In the genomic region with DNA sequence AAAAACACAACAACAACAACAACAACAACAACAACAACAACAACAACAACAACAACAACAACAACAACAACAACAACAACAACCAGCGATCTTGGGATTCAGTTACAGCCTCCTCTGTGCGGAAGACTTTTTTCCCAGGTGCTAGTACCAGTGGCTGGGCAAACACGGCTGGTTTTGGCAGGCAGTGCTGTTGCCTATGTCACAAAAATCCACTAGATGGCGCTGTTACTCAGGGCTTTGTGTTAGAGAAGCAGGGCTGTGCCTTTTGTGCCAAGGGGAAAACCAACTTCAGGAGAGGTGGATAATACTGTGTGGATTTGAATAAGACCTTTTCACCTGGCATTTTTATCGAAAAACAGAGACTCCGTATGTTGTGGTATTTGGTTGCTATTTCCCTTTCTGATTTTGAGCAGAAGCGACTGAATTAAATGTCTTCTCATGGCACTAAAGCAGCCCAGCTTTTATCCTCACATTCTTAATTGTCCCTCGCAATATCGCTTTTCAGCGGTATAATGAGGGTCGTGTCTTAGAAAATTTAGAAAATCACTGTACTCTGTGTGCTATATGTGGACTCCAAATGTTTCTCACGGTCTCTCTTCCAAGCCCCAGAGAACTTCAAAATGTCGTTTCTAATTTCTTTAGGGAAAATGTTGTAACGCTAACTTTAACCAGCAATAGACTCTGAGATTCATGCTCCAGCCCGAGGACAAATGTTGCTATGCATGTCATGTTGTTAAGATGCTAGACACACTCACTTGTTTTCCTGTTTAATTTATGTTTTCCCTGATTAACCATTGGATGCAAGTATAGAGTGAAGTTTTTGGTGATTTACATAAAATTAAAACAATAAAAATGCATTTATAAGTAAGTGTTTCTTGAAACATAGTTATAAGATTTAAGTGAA, we compare ENCODE assay signal across 9 mouse cellular contexts.
DNase-seq lines count a peak whose midpoint lies in the region; ATAC-seq and TF ChIP-seq lines count a peak whose summit lies in the region.
"Had no signal": no experiment of that assay in that cellular context is flagged by ENCODE, and none has a peak within 500 bp of the region (broad histone marks: within the 10 kb centered on the region; RNA-seq: fewer than 3 reads in every experiment).

No protein-coding gene starts in this region.

- TF ChIP-seq CTCF in CH12.LX (conservative IDR thresholded peaks at IDR 0.05 in 1 of 2, IDR thresholded peaks at IDR 0.05 in 1 of 2; ENCODE audit: low read depth in 2 of 2, low read length in 2 of 2): peak; percentile 91 to 94

- peaks cover 0 to 13% of the 10 kb centered on the region in 2 experiments; a peak in 2 of 4 replicates for H3K4me1 ChIP-seq in CH12.LX (ENCODE audit: control insufficient read depth in 1 of 2, insufficient read depth in 2 of 2)
- H3K4me1 ChIP-seq in embryonic facial prominence, embryonic 13.5 days: peaks cover 5% of the 10 kb centered on the region; the same call in 1 of the 2 replicates
- H3K4me1 ChIP-seq in heart, embryonic 16.5 days (ENCODE audit: control insufficient read depth, insufficient read depth, low read length): peaks cover 8% of the 10 kb centered on the region; the same call in 1 of the 2 replicates
- H3K4me1 ChIP-seq in liver, embryonic 13.5 days (replicated peaks): no peaks in the 10 kb centered on the region
- no peaks in the 10 kb centered on the region for H3K4me1 ChIP-seq in neural tube, embryonic 15.5 days
- H3K4me1 ChIP-seq: liver, embryonic 15.5 days had no signal

- in situ Hi-C loops in CH12.LX (cut with MboI; ENCODE audit: low pct_ligation_motif_present, low pct_unique_long_range_greater_than_20kb, low sequenced_read_pairs): no loop called here

- peak; percentile 88 for TF ChIP-seq RAD21 in CH12.LX (IDR thresholded peaks at IDR 0.05; ENCODE audit: low read depth, low read length)

- H3K9me3 ChIP-seq in CH12.LX (replicated peaks; ENCODE audit: low read length): no peaks in the 10 kb centered on the region
- no peaks in the 10 kb centered on the region for H3K9me3 ChIP-seq in embryonic facial prominence, embryonic 13.5 days
- no peaks in the 10 kb centered on the region for H3K9me3 ChIP-seq in heart, embryonic 16.5 days (replicated peaks; ENCODE audit: control insufficient read depth, low read length)
- no peaks in the 10 kb centered on the region for H3K9me3 ChIP-seq in liver, embryonic 13.5 days (replicated peaks)
- H3K9me3 ChIP-seq in neural tube, embryonic 15.5 days (replicated peaks): no peaks in the 10 kb centered on the region
- H3K9me3 ChIP-seq: liver, embryonic 15.5 days had no signal

- H3K4me3 ChIP-seq in CH12.LX (replicated peaks in 1 of 3; ENCODE audit: low read depth in 2 of 3, low read length in 2 of 3, poor library complexity in 1 of 3): no peak overlapping the region
- H3K4me3 ChIP-seq in embryonic facial prominence, embryonic 13.5 days: peak overlapping the region; percentile 23
- no peak overlapping the region for H3K4me3 ChIP-seq in heart, embryonic 16.5 days (ENCODE audit: low read length)
- H3K4me3 ChIP-seq in liver, embryonic 13.5 days (replicated peaks): no peak overlapping the region
- peak overlapping the region; percentile 28 for H3K4me3 ChIP-seq in neural tube, embryonic 15.5 days (replicated peaks)
- H3K4me3 ChIP-seq: liver, embryonic 15.5 days had no signal

- H3K79me2 ChIP-seq in CH12.LX (replicated peaks; ENCODE audit: control insufficient read depth, extremely low read depth, insufficient read depth, poor library complexity, severe bottlenecking): no peaks in the 10 kb centered on the region

- H3K27ac ChIP-seq in CH12.LX (ENCODE audit: insufficient read depth, low read depth): no peak overlapping the region
- H3K27ac ChIP-seq in embryonic facial prominence, embryonic 13.5 days: no peak overlapping the region
- no peak overlapping the region for H3K27ac ChIP-seq in heart, embryonic 16.5 days (ENCODE audit: low read length)
- H3K27ac ChIP-seq in liver, embryonic 13.5 days: no peak overlapping the region
- 0 out of 2 replicates have a peak overlapping the region, but pooled peaks have one; percentile 33 for H3K27ac ChIP-seq in neural tube, embryonic 15.5 days (replicated peaks)
- H3K27ac ChIP-seq: liver, embryonic 15.5 days had no signal

- peak overlapping the region; percentile 33; the same call in 1 of the 2 replicates for H3K4me2 ChIP-seq in CH12.LX (ENCODE audit: insufficient read depth, low read depth, poor library complexity, severe bottlenecking)
- peak overlapping the region; percentile 48 for H3K4me2 ChIP-seq in embryonic facial prominence, embryonic 13.5 days
- no peak overlapping the region for H3K4me2 ChIP-seq in heart, embryonic 16.5 days (ENCODE audit: low read depth, low read length)
- H3K4me2 ChIP-seq in liver, embryonic 13.5 days: no peak overlapping the region
- peak overlapping the region; percentile 50 for H3K4me2 ChIP-seq in neural tube, embryonic 15.5 days
- H3K4me2 ChIP-seq: liver, embryonic 15.5 days had no signal

- ATAC-seq in embryonic facial prominence, embryonic 13.5 days (ENCODE audit: insufficient number of reproducible peaks, insufficient read depth, low FRiP score, low TSS enrichment, low read depth): peak; percentile 66; the same call in 1 of the 2 replicates
- peak; percentile 66 for ATAC-seq in heart, embryonic 16.5 days (replicated peaks; ENCODE audit: extremely low read depth, insufficient read depth, low FRiP score)
- ATAC-seq in liver, embryonic 13.5 days (ENCODE audit: low read depth): no peak
- peak; percentile 91 for ATAC-seq in neural tube, embryonic 15.5 days (ENCODE audit: low FRiP score)

- DNase-seq in CH12.LX (ENCODE audit: extremely low read depth): peak; percentile 80
- DNase-seq in adrenal gland, postnatal 36 days: peak; percentile 50 to 69
- peak; percentile 76 for DNase-seq in kidney, postnatal 14 days
- DNase-seq in liver, embryonic 13.5 days: peak; percentile 17
- peak; percentile 54 for DNase-seq in urinary bladder, postnatal 25 days (ENCODE audit: low spot score)

- no peak overlapping the region for H3K9ac ChIP-seq in CH12.LX (ENCODE audit: insufficient read depth, low read depth)
- H3K9ac ChIP-seq in embryonic facial prominence, embryonic 13.5 days: no peak overlapping the region
- H3K9ac ChIP-seq in heart, embryonic 16.5 days (ENCODE audit: low read length): no peak overlapping the region
- no peak overlapping the region for H3K9ac ChIP-seq in liver, embryonic 13.5 days
- H3K9ac ChIP-seq in neural tube, embryonic 15.5 days (replicated peaks): no peak overlapping the region
- H3K9ac ChIP-seq: liver, embryonic 15.5 days had no signal

- WGBS in embryonic facial prominence, embryonic 13.5 days: 21% methylated on average over 15 of the region's 15 CpGs
- 48% methylated on average over 15 of the region's 15 CpGs for WGBS in heart, embryonic 16.5 days
- 45% methylated on average over 15 of the region's 15 CpGs for WGBS in liver, embryonic 13.5 days (ENCODE audit: insufficient replicate concordance)
- 26% methylated on average over 15 of the region's 15 CpGs for WGBS in neural tube, embryonic 15.5 days

- dilution Hi-C loops in CH12.LX (cut with MboI; ENCODE audit: extremely low pct_ligation_motif_present, extremely low pct_unique_long_range_greater_than_20kb, low sequenced_read_pairs): no loop called here

- no peaks in the 10 kb centered on the region for H3K36me3 ChIP-seq in CH12.LX (replicated peaks in 1 of 2; ENCODE audit: control insufficient read depth in 1 of 2, insufficient read depth in 1 of 2, low read length in 1 of 2)
- H3K36me3 ChIP-seq in embryonic facial prominence, embryonic 13.5 days: no peaks in the 10 kb centered on the region
- no peaks in the 10 kb centered on the region for H3K36me3 ChIP-seq in heart, embryonic 16.5 days (ENCODE audit: control insufficient read depth, insufficient read depth)
- H3K36me3 ChIP-seq in liver, embryonic 13.5 days: no peaks in the 10 kb centered on the region
- no peaks in the 10 kb centered on the region for H3K36me3 ChIP-seq in neural tube, embryonic 15.5 days
- H3K36me3 ChIP-seq: liver, embryonic 15.5 days had no signal

- TF ChIP-seq EP300 in CH12.LX (IDR thresholded peaks at IDR 0.05; ENCODE audit: low read length): no peak

- no peaks in the 10 kb centered on the region for H3K27me3 ChIP-seq in CH12.LX (replicated peaks)
- H3K27me3 ChIP-seq in embryonic facial prominence, embryonic 13.5 days: peaks cover 3% of the 10 kb centered on the region; the same call in 1 of the 2 replicates
- no peaks in the 10 kb centered on the region for H3K27me3 ChIP-seq in heart, embryonic 16.5 days (ENCODE audit: control insufficient read depth, insufficient read depth, low read length)
- H3K27me3 ChIP-seq in liver, embryonic 13.5 days: no peaks in the 10 kb centered on the region
- H3K27me3 ChIP-seq in neural tube, embryonic 15.5 days (replicated peaks): no peaks in the 10 kb centered on the region
- H3K27me3 ChIP-seq: liver, embryonic 15.5 days had no signal

- no peak for TF ChIP-seq POLR2A in CH12.LX (IDR thresholded peaks at IDR 0.05; ENCODE audit: low read depth, low read length)

TF ChIP-seq in CH12.LX, 34 proteins besides CTCF, POLR2A, EP300 and RAD21:
- TF ChIP-seq ELF1 (IDR thresholded peaks at IDR 0.05; ENCODE audit: low read depth, low read length) (peak; percentile 38; the same call in 1 of the 2 replicates), TCF12 (IDR thresholded peaks at IDR 0.05; ENCODE audit: low read depth, low read length) (0 out of 2 replicates have a peak, but pooled peaks have one; percentile 20), NELFE (IDR thresholded peaks at IDR 0.05; ENCODE audit: low read depth, low read length) (no peak), SMC3 (IDR thresholded peaks at IDR 0.05; ENCODE audit: low read depth, low read length) (peak; percentile 68), RCOR1 (conservative IDR thresholded peaks at IDR 0.05; ENCODE audit: low read depth, low read length) (no peak), MAZ (IDR thresholded peaks at IDR 0.05; ENCODE audit: low read depth, low read length) (no peak)

Comparison
In these comparisons a context has a peak if more than half of its experiments do, and no peak if none do; other contexts are left out.
1. DNase-seq: peak in every context shown above with its lines; median percentile 80 in CH12.LX; 76 in kidney, postnatal 14 days; 60 in adrenal gland, postnatal 36 days; 54 in urinary bladder, postnatal 25 days; 17 in liver, embryonic 13.5 days.
2. H3K4me2 ChIP-seq: peak in CH12.LX (single experiment), embryonic facial prominence, embryonic 13.5 days (single experiment) and neural tube, embryonic 15.5 days (single experiment); none in heart, embryonic 16.5 days (single experiment) and liver, embryonic 13.5 days (single experiment).
3. H3K4me3 ChIP-seq: peak in embryonic facial prominence, embryonic 13.5 days (single experiment) and neural tube, embryonic 15.5 days (single experiment); none in CH12.LX (0 of 3), heart, embryonic 16.5 days (single experiment) and liver, embryonic 13.5 days (single experiment).